Mouse (Mus musculus) lung, adult 2 months (tissue): ENCODE measurements at regions not wholly inside any gene's neighbourhood (a gene's known extent, or its start where the extent isn't known, plus 50 kb on each side); places are given as distances from the start of the nearest gene placed in this dataset.

Experiments
- CTCF ChIP-seq: fragments of 200-500 bp; IDR thresholded peaks from 2 replicates; pipeline ENCODE4 v1.5.1; 2011; ENCODE audit warnings: mild to moderate bottlenecking, low read length, control low read depth; ENCODE audit not compliant: insufficient read depth
- POLR2A ChIP-seq: fragments of 200-500 bp; IDR thresholded peaks from 2 replicates; pipeline ENCODE4 v1.6.1; 2011; ENCODE audit warnings: low read depth, mild to moderate bottlenecking, control low read depth, low read length, borderline replicate concordance; ENCODE audit errors: extremely low read depth

- TF ChIP-seq POLR2A (no peak), CTCF (no peak)
Observed at GRCm38 (mm10) chr1:120754337-120754736, 152.1 kb downstream of the En1 start.
